Mouse (Mus musculus): Measurements from ENCODE around the gene Fbxl17. TPM values are rescaled to one million over a fixed set of nuclear protein-coding genes. Genes with fewer than 3 reads are reported as not detected.

The Fbxl17 gene
- polyA plus RNA-seq, 1 experiment from 2014 or later, result 4.3 TPM

- WGBS, result 76% methylated on average over 8 of the region's 8 CpGs
- Histone ChIP-seq H3K4me2 (replicated peaks; ENCODE audit: low read depth) (no peak overlapping the region), H3K9ac (ENCODE audit: low read depth, low read length) (no peak overlapping the region), H3K27me3 (replicated peaks; ENCODE audit: control insufficient read depth, insufficient read depth, low read length) (no peaks in the 10 kb centered on the region), H3K27ac (ENCODE audit: low read depth, low read length) (no peak overlapping the region), H3K4me3 (ENCODE audit: low read depth, low read length) (no peak overlapping the region), H3K4me1 (replicated peaks; ENCODE audit: control insufficient read depth, insufficient read depth, low read length) (no peaks in the 10 kb centered on the region), H3K36me3 (ENCODE audit: control insufficient read depth, insufficient read depth) (no peaks in the 10 kb centered on the region), H3K9me3 (ENCODE audit: control insufficient read depth) (no peaks in the 10 kb centered on the region)
- ATAC-seq, result no peak
- no peak for TF ChIP-seq CTCF (IDR thresholded peaks at IDR 0.05; ENCODE audit: low read depth)
Measured at GRCm38 (mm10) chr17:63191345-63191744, 308.5 kb downstream of the Fbxl17 start.

GRCm38 (mm10) chr17:63189274-63189673, 310.5 kb downstream of the Fbxl17 start:
- H3K36me3 ChIP-seq (ENCODE audit: control insufficient read depth, insufficient read depth), result no peaks in the 10 kb centered on the region
- no peak overlapping the region for H3K27ac ChIP-seq (ENCODE audit: low read depth, low read length)
- no peak overlapping the region for H3K9ac ChIP-seq (ENCODE audit: low read depth, low read length)
- H3K4me2 ChIP-seq (replicated peaks; ENCODE audit: low read depth), result no peak overlapping the region
- H3K27me3 ChIP-seq (replicated peaks; ENCODE audit: control insufficient read depth, insufficient read depth, low read length), result no peaks in the 10 kb centered on the region
- no peak for TF ChIP-seq CTCF (IDR thresholded peaks at IDR 0.05; ENCODE audit: low read depth)
- H3K4me1 ChIP-seq (replicated peaks; ENCODE audit: control insufficient read depth, insufficient read depth, low read length), result no peaks in the 10 kb centered on the region
- no peak for ATAC-seq
- no peaks in the 10 kb centered on the region for H3K9me3 ChIP-seq (ENCODE audit: control insufficient read depth)
- H3K4me3 ChIP-seq (ENCODE audit: low read depth, low read length), result no peak overlapping the region
- 85% methylated on average over 8 of the region's 8 CpGs for WGBS

GRCm38 (mm10) chr17:63185531-63185930, 314.3 kb downstream of the Fbxl17 start:
- Histone ChIP-seq H3K4me1 (replicated peaks; ENCODE audit: control insufficient read depth, insufficient read depth, low read length) (no peaks in the 10 kb centered on the region), H3K4me3 (ENCODE audit: low read depth, low read length) (no peak overlapping the region), H3K9me3 (ENCODE audit: control insufficient read depth) (no peaks in the 10 kb centered on the region), H3K27me3 (replicated peaks; ENCODE audit: control insufficient read depth, insufficient read depth, low read length) (no peaks in the 10 kb centered on the region), H3K9ac (ENCODE audit: low read depth, low read length) (no peak overlapping the region), H3K4me2 (replicated peaks; ENCODE audit: low read depth) (no peak overlapping the region), H3K27ac (ENCODE audit: low read depth, low read length) (no peak overlapping the region), H3K36me3 (ENCODE audit: control insufficient read depth, insufficient read depth) (no peaks in the 10 kb centered on the region)
- TF ChIP-seq CTCF (IDR thresholded peaks at IDR 0.05; ENCODE audit: low read depth), result no peak
- no peak for ATAC-seq
- 42% methylated on average over 9 of the region's 9 CpGs for WGBS

- no peak overlapping the region for H3K9ac ChIP-seq (ENCODE audit: low read depth, low read length)
- WGBS, result 79% methylated on average over 10 of the region's 10 CpGs
- no peaks in the 10 kb centered on the region for H3K4me1 ChIP-seq (replicated peaks; ENCODE audit: control insufficient read depth, insufficient read depth, low read length)
- H3K4me3 ChIP-seq (ENCODE audit: low read depth, low read length), result no peak overlapping the region
- H3K9me3 ChIP-seq (ENCODE audit: control insufficient read depth), result no peaks in the 10 kb centered on the region
- ATAC-seq, result no peak
- no peaks in the 10 kb centered on the region for H3K36me3 ChIP-seq (ENCODE audit: control insufficient read depth, insufficient read depth)
- no peak overlapping the region for H3K4me2 ChIP-seq (replicated peaks; ENCODE audit: low read depth)
- TF ChIP-seq CTCF (IDR thresholded peaks at IDR 0.05; ENCODE audit: low read depth), result no peak
- no peak overlapping the region for H3K27ac ChIP-seq (ENCODE audit: low read depth, low read length)
- H3K27me3 ChIP-seq (replicated peaks; ENCODE audit: control insufficient read depth, insufficient read depth, low read length), result no peaks in the 10 kb centered on the region
Measured at GRCm38 (mm10) chr17:63184844-63185504, 314.8 kb downstream of the Fbxl17 start.

- Histone ChIP-seq H3K27ac (ENCODE audit: low read depth, low read length) (no peak overlapping the region), H3K4me3 (ENCODE audit: low read depth, low read length) (no peak overlapping the region), H3K9ac (ENCODE audit: low read depth, low read length) (no peak overlapping the region), H3K4me1 (replicated peaks; ENCODE audit: control insufficient read depth, insufficient read depth, low read length) (no peaks in the 10 kb centered on the region), H3K36me3 (ENCODE audit: control insufficient read depth, insufficient read depth) (no peaks in the 10 kb centered on the region), H3K9me3 (ENCODE audit: control insufficient read depth) (no peaks in the 10 kb centered on the region), H3K4me2 (replicated peaks; ENCODE audit: low read depth) (no peak overlapping the region), H3K27me3 (replicated peaks; ENCODE audit: control insufficient read depth, insufficient read depth, low read length) (no peaks in the 10 kb centered on the region)
- WGBS, result 65% methylated on average over 3 of the region's 3 CpGs
- no peak for TF ChIP-seq CTCF (IDR thresholded peaks at IDR 0.05; ENCODE audit: low read depth)
- ATAC-seq, result no peak
Measured at GRCm38 (mm10) chr17:63183431-63183830, 316.4 kb downstream of the Fbxl17 start.

GRCm38 (mm10) chr17:63181661-63182060, 318.2 kb downstream of the Fbxl17 start:
- Histone ChIP-seq H3K4me1 (replicated peaks; ENCODE audit: control insufficient read depth, insufficient read depth, low read length) (no peaks in the 10 kb centered on the region), H3K27ac (ENCODE audit: low read depth, low read length) (no peak overlapping the region), H3K9me3 (ENCODE audit: control insufficient read depth) (no peaks in the 10 kb centered on the region), H3K27me3 (replicated peaks; ENCODE audit: control insufficient read depth, insufficient read depth, low read length) (no peaks in the 10 kb centered on the region), H3K4me2 (replicated peaks; ENCODE audit: low read depth) (no peak overlapping the region), H3K4me3 (ENCODE audit: low read depth, low read length) (no peak overlapping the region), H3K9ac (ENCODE audit: low read depth, low read length) (no peak overlapping the region), H3K36me3 (ENCODE audit: control insufficient read depth, insufficient read depth) (no peaks in the 10 kb centered on the region)
- ATAC-seq, result no peak
- TF ChIP-seq CTCF (IDR thresholded peaks at IDR 0.05; ENCODE audit: low read depth), result no peak
- 54% methylated on average over 5 of the region's 5 CpGs for WGBS

Data from intestine, postnatal 0 days (tissue).